Mouse (Mus musculus) ES-Bruce4 (cell line): Measurements from ENCODE around the gene Siglech.

Experiments
- CTCF ChIP-seq: IDR thresholded peaks from one replicate; pipeline ENCODE4 v1.8.1; 2011; ENCODE audit warnings: low read depth, low read length
- EP300 ChIP-seq: IDR thresholded peaks from 2 replicates; pipeline ENCODE4 v1.6.1; 2011; ENCODE audit warnings: low read depth, low read length; ENCODE audit not compliant: insufficient read depth
- POLR2A ChIP-seq: IDR thresholded peaks from one replicate; pipeline ENCODE4 v1.8.1; 2011; ENCODE audit warnings: low read length; ENCODE audit not compliant: insufficient read depth

- TF ChIP-seq CTCF (no peak), POLR2A (no peak), EP300 (no peak)
Observed at GRCm38 (mm10) chr7:55784580-55784979, 16.6 kb downstream of the Siglech start.
